Mouse (Mus musculus) myocyte (in vitro differentiated cells): ENCODE data around the gene Rap1b. TPM values are rescaled to one million over a fixed set of nuclear protein-coding genes. Genes with fewer than 3 reads are reported as not detected.

Experiments used
- H3K27me3 ChIP-seq: one replicate; pipeline ENCODE4 v1.6.1; 2011; ENCODE audit not compliant: control insufficient read depth, insufficient read depth, insufficient read length
- H3K36me3 ChIP-seq: one replicate; pipeline ENCODE4 v1.6.1; 2011; ENCODE audit not compliant: control insufficient read depth, insufficient read depth
- H3K4me2 ChIP-seq: one replicate; pipeline ENCODE4 v1.6.1; 2011; ENCODE audit warnings: low read depth, control low read depth
- H3K4me3 ChIP-seq: one replicate; pipeline ENCODE4 v1.5.1; 2011; ENCODE audit warnings: mild to moderate bottlenecking, control low read depth, moderate library complexity
- H3K79me2 ChIP-seq: one replicate; pipeline ENCODE4 v1.6.1; 2011; ENCODE audit not compliant: control insufficient read depth, insufficient read depth
- H3ac ChIP-seq: one replicate; pipeline ENCODE4 v1.6.1; 2011; ENCODE audit not compliant: control insufficient read depth, insufficient read length
- CEBPB ChIP-seq: IDR thresholded peaks from 2 replicates; pipeline ENCODE4 v1.6.1; 2011; ENCODE audit warnings: mild to moderate bottlenecking, moderate library complexity; ENCODE audit not compliant: poor library complexity, insufficient read depth, severe bottlenecking
- E2F4 ChIP-seq: IDR thresholded peaks from one replicate; pipeline ENCODE4 v1.6.1; 2011; ENCODE audit warnings: mild to moderate bottlenecking, control low read depth, moderate library complexity; ENCODE audit not compliant: insufficient read depth
- MAX ChIP-seq: IDR thresholded peaks from one replicate; pipeline ENCODE4 v1.6.1; 2011; ENCODE audit warnings: low read depth, mild to moderate bottlenecking, control low read depth
- MYOD1 ChIP-seq, 3 experiments: IDR thresholded peaks; one replicate each; pipeline ENCODE4 v1.6.1; 2011; ENCODE audit warnings: control low read depth in 2 of 3, low read depth in 2 of 3, mild to moderate bottlenecking in 2 of 3, moderate library complexity in 1 of 3; ENCODE audit not compliant: insufficient read length in 2 of 3, control insufficient read depth in 1 of 3
- MYOG ChIP-seq, 3 experiments: IDR thresholded peaks; one replicate each; pipeline ENCODE4 v1.6.1; 2011; ENCODE audit warnings: control low read depth in 2 of 3, low read depth in 2 of 3, mild to moderate bottlenecking in 2 of 3; ENCODE audit not compliant: insufficient read length in 2 of 3, control insufficient read depth in 1 of 3, insufficient read depth in 1 of 3
- POLR2A ChIP-seq: IDR thresholded peaks from one replicate; pipeline ENCODE4 v1.6.1; 2011; ENCODE audit warnings: low read depth, mild to moderate bottlenecking, control low read depth, moderate library complexity; ENCODE audit not compliant: insufficient read length
- POLR2AphosphoS2 ChIP-seq: IDR thresholded peaks from one replicate; pipeline ENCODE4 v1.6.1; 2011; ENCODE audit warnings: low read depth, control low read depth; ENCODE audit not compliant: insufficient read length
- REST ChIP-seq: IDR thresholded peaks from one replicate; pipeline ENCODE4 v1.6.1; 2011; ENCODE audit warnings: mild to moderate bottlenecking, control low read depth, moderate library complexity; ENCODE audit not compliant: insufficient read depth, insufficient read length
- SRF ChIP-seq: IDR thresholded peaks from one replicate; pipeline ENCODE4 v1.6.1; 2011; ENCODE audit warnings: low read depth; ENCODE audit not compliant: control insufficient read depth, insufficient read length
- TCF12 ChIP-seq: IDR thresholded peaks from one replicate; pipeline ENCODE4 v1.6.1; 2011; ENCODE audit warnings: mild to moderate bottlenecking, control low read depth; ENCODE audit not compliant: poor library complexity, insufficient read depth, severe bottlenecking
- TCF3 ChIP-seq: IDR thresholded peaks from one replicate; pipeline ENCODE4 v1.6.1; 2011; ENCODE audit warnings: low read depth, control low read depth; ENCODE audit not compliant: insufficient read length
- USF1 ChIP-seq: IDR thresholded peaks from one replicate; pipeline ENCODE4 v1.6.1; 2011; ENCODE audit warnings: low read depth, mild to moderate bottlenecking, control low read depth, moderate library complexity
- polyA plus RNA-seq: library from polyadenylated mRNA; unstranded; fragments of >200 nt; fragmentation: generic; extraction: Trizol; gene quantifications from one replicate; pipeline ENCODE4 v1.2.1, GENCODE M21; 2012; ENCODE audit warnings: missing spikeins

The Rap1b gene
- polyA plus RNA-seq, 1 experiment: 62.3 TPM

GRCm38 (mm10) chr10:117823321-117823720 is 22.5 kb downstream of the Rap1b start:
- Histone ChIP-seq H3K36me3 (peaks cover 44% of the 10 kb centered on the region), H3K27me3 (no peaks in the 10 kb centered on the region), H3ac (no peak overlapping the region), H3K4me3 (no peak overlapping the region), H3K4me2 (no peak overlapping the region), H3K79me2 (peaks cover 67% of the 10 kb centered on the region)
- TF ChIP-seq MYOD1 (IDR thresholded peaks at IDR 0.05; ENCODE audit: control insufficient read depth in 1 of 3, insufficient read length in 2 of 3, low read depth in 2 of 3) (no peak), USF1 (no peak), POLR2A (no peak), POLR2AphosphoS2 (no peak), TCF12 (no peak), CEBPB (no peak), TCF3 (no peak), SRF (no peak), E2F4 (no peak), REST (no peak)

- Histone ChIP-seq H3K4me3 (no peak overlapping the region), H3K4me2 (no peak overlapping the region), H3K27me3 (no peaks in the 10 kb centered on the region), H3K79me2 (peaks cover 20% of the 10 kb centered on the region), H3ac (no peak overlapping the region), H3K36me3 (peaks cover 79% of the 10 kb centered on the region)
- TF ChIP-seq REST: no peak
- TF ChIP-seq POLR2A: no peak
- TF ChIP-seq TCF12: no peak
- TF ChIP-seq MAX: no peak
- no peak for TF ChIP-seq MYOD1 (IDR thresholded peaks at IDR 0.05; ENCODE audit: control insufficient read depth in 1 of 3, insufficient read length in 2 of 3, low read depth in 2 of 3)
- TF ChIP-seq TCF3: no peak
- TF ChIP-seq MYOG (IDR thresholded peaks at IDR 0.05; ENCODE audit: control insufficient read depth in 1 of 3, insufficient read depth in 1 of 3, insufficient read length in 2 of 3, low read depth in 2 of 3): no peak
- no peak for TF ChIP-seq POLR2AphosphoS2
- TF ChIP-seq E2F4: no peak
- no peak for TF ChIP-seq CEBPB
- TF ChIP-seq USF1: no peak
- no peak for TF ChIP-seq SRF
Observed at GRCm38 (mm10) chr10:117818600-117818999, 27.2 kb downstream of the Rap1b start.

- TF ChIP-seq REST (no peak), POLR2AphosphoS2 (no peak), MAX (no peak), SRF (no peak), TCF12 (no peak), MYOG (IDR thresholded peaks at IDR 0.05; ENCODE audit: control insufficient read depth in 1 of 3, insufficient read depth in 1 of 3, insufficient read length in 2 of 3, low read depth in 2 of 3) (no peak), TCF3 (no peak), POLR2A (no peak), CEBPB (no peak)
- Histone ChIP-seq H3K4me3 (no peak overlapping the region), H3K27me3 (no peaks in the 10 kb centered on the region), H3K4me2 (no peak overlapping the region), H3K79me2 (peaks cover 7% of the 10 kb centered on the region), H3K36me3 (peaks cover 65% of the 10 kb centered on the region), H3ac (no peak overlapping the region)
Observed at GRCm38 (mm10) chr10:117816721-117817120, 29.1 kb downstream of the Rap1b start.

DNA sequence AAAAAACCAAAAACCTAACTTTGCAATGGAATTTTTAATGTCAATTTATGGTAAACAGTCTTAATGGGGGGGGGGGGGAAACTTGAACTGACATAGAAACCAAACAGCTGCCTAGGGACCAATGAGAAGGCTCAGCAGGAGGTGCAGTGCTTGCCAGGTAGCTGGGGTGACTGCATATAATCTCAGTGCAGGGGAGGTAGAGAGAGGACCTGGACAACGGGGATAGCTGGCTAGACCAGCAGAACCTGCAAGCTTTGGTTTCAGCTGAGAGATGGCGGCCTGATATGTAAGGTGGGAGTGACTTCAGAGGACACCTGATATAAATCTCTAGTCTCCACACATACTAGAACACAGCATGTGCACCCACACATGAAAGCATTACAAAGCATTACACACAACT is 33.3 kb downstream of the Rap1b start:
- Histone ChIP-seq H3K79me2 (no peaks in the 10 kb centered on the region), H3K4me2 (no peak overlapping the region), H3K36me3 (peaks cover 32% of the 10 kb centered on the region), H3ac (no peak overlapping the region), H3K27me3 (no peaks in the 10 kb centered on the region), H3K4me3 (no peak overlapping the region)
- TF ChIP-seq CEBPB: no peak
- no peak for TF ChIP-seq TCF3
- TF ChIP-seq MAX: no peak
- no peak for TF ChIP-seq TCF12
- TF ChIP-seq MYOG (IDR thresholded peaks at IDR 0.05; ENCODE audit: control insufficient read depth in 1 of 3, insufficient read depth in 1 of 3, insufficient read length in 2 of 3, low read depth in 2 of 3): no peak
- no peak for TF ChIP-seq POLR2A
- no peak for TF ChIP-seq REST
- TF ChIP-seq E2F4: no peak
- no peak for TF ChIP-seq SRF
- TF ChIP-seq USF1: no peak
- no peak for TF ChIP-seq MYOD1 (IDR thresholded peaks at IDR 0.05; ENCODE audit: control insufficient read depth in 1 of 3, insufficient read length in 2 of 3, low read depth in 2 of 3)
- no peak for TF ChIP-seq POLR2AphosphoS2

- TF ChIP-seq CEBPB (no peak), MAX (no peak), MYOG (IDR thresholded peaks at IDR 0.05; ENCODE audit: control insufficient read depth in 1 of 3, insufficient read depth in 1 of 3, insufficient read length in 2 of 3, low read depth in 2 of 3) (no peak), REST (no peak), TCF12 (no peak), USF1 (no peak), POLR2A (no peak)
- no peak overlapping the region for H3K4me3 ChIP-seq
- peaks cover 25% of the 10 kb centered on the region for H3K36me3 ChIP-seq
- H3K4me2 ChIP-seq: no peak overlapping the region
- H3ac ChIP-seq: no peak overlapping the region
- H3K27me3 ChIP-seq: no peaks in the 10 kb centered on the region
- no peaks in the 10 kb centered on the region for H3K79me2 ChIP-seq
Observed at GRCm38 (mm10) chr10:117811555-117811954, 34.3 kb downstream of the Rap1b start.
